Mouse (Mus musculus) liver, postnatal 0 days (tissue): ENCODE measurements around the gene Kalrn. TPM values are rescaled to one million over a fixed set of nuclear protein-coding genes. Genes with fewer than 3 reads are reported as not detected.

ENCODE experiments used
- ATAC-seq: fragments of 200-750 bp; cut with Nextera tagmentation; 2 replicates; pipeline ENCODE4 v1.8.0; 2017; ENCODE audit warnings: mild to moderate bottlenecking, moderate library complexity
- DNase-seq: peaks from one replicate; pipeline ENCODE4 v3.0.0-alpha.2; 2016
- H3K27ac ChIP-seq: fragments of 300-500 bp; sonication (generic); 2 replicates; pipeline ENCODE4 v1.5.1; 2014; ENCODE audit warnings: antibody characterized with exemption, moderate library complexity, mild to moderate bottlenecking, low read depth
- H3K27me3 ChIP-seq: fragments of 300-500 bp; sonication (generic); 2 replicates; pipeline ENCODE4 v1.6.1; 2014; ENCODE audit warnings: low read length, control low read depth, mixed read lengths; ENCODE audit not compliant: insufficient read depth
- H3K36me3 ChIP-seq: fragments of 300-500 bp; sonication (generic); replicated peaks from 2 replicates; pipeline ENCODE4 v1.6.1; 2014; ENCODE audit warnings: mild to moderate bottlenecking, control low read depth, low read length, moderate library complexity, mixed read lengths; ENCODE audit not compliant: insufficient read depth
- H3K4me1 ChIP-seq: fragments of 300-500 bp; sonication (generic); 2 replicates; pipeline ENCODE4 v1.6.1; 2014; ENCODE audit warnings: antibody characterized with exemption, mild to moderate bottlenecking, control low read depth; ENCODE audit not compliant: insufficient read depth
- H3K4me2 ChIP-seq: fragments of 300-500 bp; sonication (generic); 2 replicates; pipeline ENCODE4 v1.6.1; 2014; ENCODE audit warnings: low read depth, mild to moderate bottlenecking, low read length, moderate library complexity, mixed read lengths
- H3K4me3 ChIP-seq: fragments of 300-500 bp; sonication (generic); 2 replicates; pipeline ENCODE4 v1.5.1; 2014; ENCODE audit warnings: low read depth, low read length
- H3K9ac ChIP-seq: fragments of 300-500 bp; sonication (generic); replicated peaks from 2 replicates; pipeline ENCODE4 v1.6.1; 2014; ENCODE audit warnings: mild to moderate bottlenecking, moderate library complexity
- H3K9me3 ChIP-seq: fragments of 300-500 bp; sonication (generic); 2 replicates; pipeline ENCODE4 v1.6.1; 2016; ENCODE audit warnings: mild to moderate bottlenecking, control low read depth, low read length, mixed read lengths
- CTCF ChIP-seq: sonication (generic); IDR thresholded peaks from 2 replicates; pipeline ENCODE4 v1.5.1; 2016; ENCODE audit warnings: antibody characterized with exemption, low read depth
- EP300 ChIP-seq: IDR thresholded peaks from 2 replicates; pipeline ENCODE4 v1.6.1; 2016; ENCODE audit warnings: antibody characterized with exemption, low read depth, mild to moderate bottlenecking
- WGBS: fragments of 180-500 bp; shearing (Covaris S2); extraction: QIAGEN DNeasy Blood & Tissue Kit; methylation state at CpG from one replicate; pipeline ENCODE4 v1.1.7; 2014; ENCODE audit not compliant: insufficient replicate concordance; 5-methylcytosine and 5-hydroxymethylcytosine counted together
- polyA plus RNA-seq: library from polyadenylated mRNA; unstranded; fragments of >200 nt; fragmentation: Nextera tagmentation; extraction: Ambion mirVana; gene quantifications from 2 replicates; pipeline ENCODE4 v1.2.1, GENCODE M21; 2015

Kalrn gene
- polyA plus RNA-seq, 1 experiment from 2014 or later: 16.7 TPM

- no peak overlapping the region for H3K4me2 ChIP-seq
- 80% methylated on average over 8 of the region's 8 CpGs for WGBS
- no peaks in the 10 kb centered on the region for H3K36me3 ChIP-seq
- no peaks in the 10 kb centered on the region for H3K27me3 ChIP-seq
- ATAC-seq: no peak
- no peaks in the 10 kb centered on the region for H3K9me3 ChIP-seq
- no peak overlapping the region for H3K27ac ChIP-seq
- H3K9ac ChIP-seq: no peak overlapping the region
- TF ChIP-seq CTCF (no peak), EP300 (no peak)
- no peak overlapping the region for H3K4me3 ChIP-seq
- no peak for DNase-seq
- H3K4me1 ChIP-seq: no peaks in the 10 kb centered on the region
Measured at GRCm38 (mm10) chr16:34141670-34142069, 431.7 kb downstream of the Kalrn start.

DNA sequence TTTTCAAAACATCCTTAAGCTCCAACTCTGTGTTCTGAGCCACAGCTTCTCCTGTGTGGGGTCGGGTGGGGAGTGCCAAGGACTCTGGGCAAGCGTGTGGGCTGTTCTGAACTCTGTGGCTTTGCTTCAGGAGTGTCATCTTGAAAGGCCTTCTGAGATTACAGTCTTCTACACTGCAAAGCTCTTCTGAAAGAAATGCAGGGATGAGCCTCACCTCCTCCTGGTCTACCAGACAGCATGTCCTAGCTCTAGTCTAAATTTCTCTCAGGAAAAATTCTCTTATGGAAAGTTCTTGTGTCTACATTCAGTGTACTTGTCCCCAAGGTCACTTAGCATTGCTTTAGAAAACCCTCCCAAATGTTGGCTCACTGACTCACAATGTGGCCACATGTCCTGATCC, 438.3 kb downstream of the Kalrn start:
- Histone ChIP-seq H3K27ac (no peak overlapping the region), H3K4me3 (no peak overlapping the region), H3K9me3 (no peaks in the 10 kb centered on the region), H3K36me3 (no peaks in the 10 kb centered on the region), H3K9ac (no peak overlapping the region), H3K4me1 (no peaks in the 10 kb centered on the region), H3K4me2 (no peak overlapping the region), H3K27me3 (no peaks in the 10 kb centered on the region)
- DNase-seq (no peak), ATAC-seq (no peak)
- TF ChIP-seq CTCF: no peak
- TF ChIP-seq EP300: no peak
- 62% methylated on average over 2 of the region's 2 CpGs for WGBS

GRCm38 (mm10) chr16:34134628-34135027, 438.7 kb downstream of the Kalrn start:
- Histone ChIP-seq H3K4me3 (no peak overlapping the region), H3K27ac (no peak overlapping the region), H3K4me2 (no peak overlapping the region), H3K4me1 (no peaks in the 10 kb centered on the region), H3K36me3 (no peaks in the 10 kb centered on the region), H3K9ac (no peak overlapping the region), H3K9me3 (no peaks in the 10 kb centered on the region), H3K27me3 (no peaks in the 10 kb centered on the region)
- DNase-seq (no peak), ATAC-seq (no peak)
- TF ChIP-seq CTCF: no peak
- no peak for TF ChIP-seq EP300
- 59% methylated on average over 3 of the region's 3 CpGs for WGBS

DNA sequence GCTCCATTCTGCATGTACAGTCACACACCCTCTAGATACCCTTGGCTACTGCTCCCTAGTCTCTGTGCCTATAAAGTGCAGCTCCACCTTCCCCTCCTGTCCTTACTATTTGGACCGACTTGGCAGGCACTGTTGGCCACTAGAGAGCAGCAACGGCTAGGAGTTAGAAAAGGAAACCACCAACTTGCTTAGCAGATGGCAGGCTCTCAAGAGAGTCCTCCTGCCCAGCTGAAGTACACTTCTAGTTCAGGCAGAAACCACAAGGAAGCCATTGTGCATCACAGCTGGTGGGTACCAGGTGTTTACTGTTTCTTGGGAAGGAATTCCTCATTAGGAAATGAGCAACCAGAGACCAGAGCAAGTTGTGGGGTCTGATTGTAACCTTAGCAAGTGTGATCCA, 447.7 kb downstream of the Kalrn start:
- Histone ChIP-seq H3K36me3 (no peaks in the 10 kb centered on the region), H3K9me3 (no peaks in the 10 kb centered on the region), H3K4me3 (no peak overlapping the region), H3K4me1 (no peaks in the 10 kb centered on the region), H3K27me3 (no peaks in the 10 kb centered on the region), H3K27ac (no peak overlapping the region), H3K9ac (no peak overlapping the region), H3K4me2 (no peak overlapping the region)
- DNase-seq (peak; percentile 66), ATAC-seq (no peak)
- TF ChIP-seq CTCF: peak; percentile 84
- TF ChIP-seq EP300: no peak
- WGBS: 0% methylated on average over 2 of the region's 2 CpGs

DNA sequence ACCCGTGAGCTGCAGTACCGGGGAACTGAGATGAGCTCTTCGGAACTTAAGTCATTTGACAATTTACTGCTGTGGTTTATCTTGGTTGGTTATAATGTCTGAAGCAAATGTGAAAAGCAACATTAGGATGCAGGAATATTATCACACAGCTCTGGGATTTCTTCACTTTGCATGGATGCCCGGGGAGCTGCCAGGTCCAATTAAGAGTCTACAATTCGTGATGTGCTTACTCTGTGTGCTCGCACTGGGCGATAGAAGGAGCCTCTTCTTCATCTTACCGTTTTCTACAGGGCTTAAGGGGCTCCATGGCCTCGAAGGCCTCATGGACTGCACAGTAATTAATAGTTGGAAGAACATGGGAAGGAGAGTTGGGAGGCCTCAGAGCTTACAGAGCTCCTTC, 450.8 kb downstream of the Kalrn start:
- no peaks in the 10 kb centered on the region for H3K9me3 ChIP-seq
- no peaks in the 10 kb centered on the region for H3K36me3 ChIP-seq
- no peaks in the 10 kb centered on the region for H3K4me1 ChIP-seq
- no peak overlapping the region for H3K9ac ChIP-seq
- no peak overlapping the region for H3K4me2 ChIP-seq
- H3K27me3 ChIP-seq: no peaks in the 10 kb centered on the region
- WGBS: 82% methylated on average over 9 of the region's 9 CpGs
- DNase-seq: no peak
- TF ChIP-seq EP300: no peak
- no peak for TF ChIP-seq CTCF
- no peak for ATAC-seq
- no peak overlapping the region for H3K27ac ChIP-seq
- H3K4me3 ChIP-seq: no peak overlapping the region

GRCm38 (mm10) chr16:34121288-34121687, 452.0 kb downstream of the Kalrn start:
- DNase-seq (no peak), ATAC-seq (no peak)
- H3K36me3 ChIP-seq: no peaks in the 10 kb centered on the region
- no peaks in the 10 kb centered on the region for H3K4me1 ChIP-seq
- no peaks in the 10 kb centered on the region for H3K9me3 ChIP-seq
- H3K27me3 ChIP-seq: no peaks in the 10 kb centered on the region
- TF ChIP-seq CTCF: no peak
- TF ChIP-seq EP300: no peak
- H3K4me2 ChIP-seq: no peak overlapping the region
- no peak overlapping the region for H3K4me3 ChIP-seq
- no peak overlapping the region for H3K27ac ChIP-seq
- 51% methylated on average over 7 of the region's 7 CpGs for WGBS
- H3K9ac ChIP-seq: no peak overlapping the region

- no peaks in the 10 kb centered on the region for H3K36me3 ChIP-seq
- TF ChIP-seq EP300: no peak
- TF ChIP-seq CTCF: no peak
- H3K4me1 ChIP-seq: no peaks in the 10 kb centered on the region
- H3K27ac ChIP-seq: no peak overlapping the region
- no peaks in the 10 kb centered on the region for H3K27me3 ChIP-seq
- H3K9me3 ChIP-seq: no peaks in the 10 kb centered on the region
- ATAC-seq (no peak), DNase-seq (no peak)
- no peak overlapping the region for H3K4me3 ChIP-seq
- 34% methylated on average over 9 of the region's 9 CpGs for WGBS
- H3K9ac ChIP-seq: no peak overlapping the region
- peak overlapping the region; percentile 35 for H3K4me2 ChIP-seq
Measured at GRCm38 (mm10) chr16:34120801-34121201, 452.5 kb downstream of the Kalrn start.
